Comparison of ENCODE assay signal across 10 mouse cellular contexts in genomic region chr9:37178911-37179310, GRCm38 (mm10). TPM values are rescaled to one million over a fixed set of nuclear protein-coding genes. Genes with fewer than 3 reads are reported as not detected.
DNase-seq lines count a peak whose midpoint lies in the region; ATAC-seq lines count a peak whose summit lies in the region.
"Had no signal": no experiment of that assay in that cellular context is flagged by ENCODE, and none has a peak within 500 bp of the region (broad histone marks: within the 10 kb centered on the region; RNA-seq: fewer than 3 reads in every experiment).

No protein-coding gene starts in this region.

- no peaks in the 10 kb centered on the region for H3K27me3 ChIP-seq in forebrain, embryonic 15.5 days
- peaks cover 12% of the 10 kb centered on the region; the same call in 1 of the 2 replicates for H3K27me3 ChIP-seq in liver, embryonic 12.5 days (replicated peaks)

- ATAC-seq in forebrain, embryonic 15.5 days (replicated peaks): peak; percentile 68
- no peak for ATAC-seq in liver, embryonic 12.5 days

- no peak overlapping the region for H3K4me3 ChIP-seq in forebrain, embryonic 15.5 days
- H3K4me3 ChIP-seq in liver, embryonic 12.5 days: no peak overlapping the region

- peaks cover 53% of the 10 kb centered on the region for H3K4me1 ChIP-seq in forebrain, embryonic 15.5 days
- 0 out of 2 replicates have a peak, but pooled peaks cover 6% of the 10 kb centered on the region for H3K4me1 ChIP-seq in liver, embryonic 12.5 days

- peak; percentile 61 for DNase-seq in retina, postnatal 1 day
- no peak for DNase-seq in retina, embryonic 14.5 days (ENCODE audit: low spot score)
- DNase-seq in left cerebral cortex, postnatal 14 days (ENCODE audit: low spot score in 2 of 2): peak; percentile 55 to 84
- peak; percentile 34 for DNase-seq in right cerebral cortex, postnatal 25 days
- DNase-seq in heart, postnatal 10 days: no peak
- DNase-seq in kidney, postnatal 36 days: no peak
- DNase-seq: gastrocnemius, postnatal 25 days had no signal

- H3K9ac ChIP-seq in forebrain, embryonic 15.5 days (replicated peaks): no peak overlapping the region
- H3K9ac ChIP-seq in liver, embryonic 12.5 days: no peak overlapping the region

- H3K9me3 ChIP-seq in forebrain, embryonic 15.5 days: no peaks in the 10 kb centered on the region
- H3K9me3 ChIP-seq in liver, embryonic 12.5 days (replicated peaks): no peaks in the 10 kb centered on the region

- peak overlapping the region; percentile 65 for H3K27ac ChIP-seq in forebrain, embryonic 15.5 days (replicated peaks)
- H3K27ac ChIP-seq in liver, embryonic 12.5 days: no peak overlapping the region
- H3K27ac ChIP-seq: macrophage had no signal

- intact Hi-C loops in left cerebral cortex, postnatal 14 days (cut with DNase I): loop anchor here (5.0 kb wide), 2 partner anchors 148 to 168 kb away; partner anchors contain the start of gene Ccdc15
- intact Hi-C loops in heart, postnatal 10 days (cut with DNase I): loop anchor here (5.0 kb wide), 1 partner anchor 148 kb away; no protein-coding TSS in a partner anchor

- 5% methylated on average over 4 of the region's 4 CpGs for WGBS in forebrain, embryonic 15.5 days
- WGBS in liver, embryonic 12.5 days (ENCODE audit: insufficient replicate concordance): 33% methylated on average over 4 of the region's 4 CpGs

- no peak overlapping the region for H3K4me2 ChIP-seq in forebrain, embryonic 15.5 days (replicated peaks)
- no peak overlapping the region for H3K4me2 ChIP-seq in liver, embryonic 12.5 days

- no peaks in the 10 kb centered on the region for H3K36me3 ChIP-seq in forebrain, embryonic 15.5 days
- H3K36me3 ChIP-seq in liver, embryonic 12.5 days: no peaks in the 10 kb centered on the region

RNA-seq across cellular contexts. Expression of gene Tmem218, which starts 29.1 kb away (rescaled TPM):
- polyA plus RNA-seq in forebrain, embryonic 15.5 days (2015; fragmentation: Nextera tagmentation; extraction: Ambion mirVana): 10.4 and 11.1 TPM in 2 replicates
- 10 to 100 TPM; 10.1 to 11.8 TPM for total RNA-seq in left cerebral cortex, postnatal 14 days (2021)
- 1 to 10 TPM; 6.2 to 6.4 TPM for total RNA-seq in heart, postnatal 10 days (2021)
- polyA plus RNA-seq in liver, embryonic 12.5 days (2016; fragmentation: Nextera tagmentation; extraction: Ambion mirVana): 3.9 TPM in 2 replicates

RNA-seq across cellular contexts. Expression of gene Pknox2, which starts 31.7 kb away (rescaled TPM):
- 20.2 and 21.3 TPM in 2 replicates for polyA plus RNA-seq in forebrain, embryonic 15.5 days (2015; fragmentation: Nextera tagmentation; extraction: Ambion mirVana)
- 10 to 100 TPM; 77.8 to 78.8 TPM for total RNA-seq in left cerebral cortex, postnatal 14 days (2021)
- 1 to 10 TPM; 5.2 to 5.8 TPM for total RNA-seq in heart, postnatal 10 days (2021)
- polyA plus RNA-seq in liver, embryonic 12.5 days (2016; fragmentation: Nextera tagmentation; extraction: Ambion mirVana): 0.57 and 0.99 TPM in 2 replicates
- polyA plus RNA-seq: macrophage had no signal

Comparison
In these comparisons a context has a peak if more than half of its experiments do, and no peak if none do; other contexts are left out.
1. DNase-seq: peak in retina, postnatal 1 day (single experiment), left cerebral cortex, postnatal 14 days (2 of 2) and right cerebral cortex, postnatal 25 days (single experiment); none in retina, embryonic 14.5 days (single experiment), heart, postnatal 10 days (0 of 2) and kidney, postnatal 36 days (0 of 2).
2. RNA of gene Pknox2, which starts 31.7 kb away (total RNA-seq): 77.8 to 78.8 TPM in left cerebral cortex, postnatal 14 days; 5.2 to 5.8 TPM in heart, postnatal 10 days; every median in the first group is over 10 times any median in the second.